Mouse (Mus musculus) heart, adult 8-10 months (tissue): ENCODE results near the gene Ap2a2. TPM values are rescaled to one million over a fixed set of nuclear protein-coding genes. Genes with fewer than 3 reads are reported as not detected.
"Not testable (repeated sequence)": the region's sequence is repeated elsewhere in the genome, so short reads cannot be mapped to it uniquely, and the experiment has no call there.

Experiments used
- DNase-seq: peaks from one replicate; pipeline ENCODE4 v3.0.0; 2022; ENCODE audit warnings: low spot score
- total RNA-seq, 4 experiments: library from RNA; stranded (reverse); gene quantifications; 2 replicates each; pipeline ENCODE4 v1.2.4; 2022

The Ap2a2 gene
- total RNA-seq, 4 experiments from 2014 or later: 55.2 to 65.5 (median 61.3) TPM

DNA sequence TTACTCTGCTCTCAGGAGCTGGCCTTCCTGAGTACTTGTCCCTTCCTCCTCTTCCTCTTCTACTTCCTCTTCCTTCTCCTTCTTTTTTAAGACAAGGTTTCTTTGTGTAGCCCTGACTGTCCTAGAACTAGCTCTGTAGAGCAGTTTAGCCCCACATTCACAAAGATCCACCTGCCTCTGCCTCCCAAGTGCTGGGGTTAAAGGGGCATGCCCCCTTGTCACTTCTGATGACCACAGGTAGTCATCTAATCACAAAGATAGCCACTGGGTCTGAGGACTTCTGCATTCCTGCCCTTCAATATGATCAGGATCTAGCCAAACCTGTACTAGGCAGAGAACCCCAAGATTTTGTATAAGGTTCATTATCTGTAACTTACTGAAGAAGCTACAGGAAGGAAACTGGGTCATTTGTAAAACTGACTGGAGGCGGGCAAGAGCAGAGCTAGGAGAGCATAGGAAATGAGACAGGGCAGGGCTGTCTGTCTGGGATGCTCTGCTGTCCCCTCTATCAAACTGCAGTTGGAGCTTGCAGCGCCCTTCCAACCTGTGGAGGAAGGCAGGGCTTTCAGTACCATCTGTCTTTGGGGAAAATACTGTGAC lies 2.1 kb upstream of the Ap2a2 start:
- DNase-seq: no peak

DNA sequence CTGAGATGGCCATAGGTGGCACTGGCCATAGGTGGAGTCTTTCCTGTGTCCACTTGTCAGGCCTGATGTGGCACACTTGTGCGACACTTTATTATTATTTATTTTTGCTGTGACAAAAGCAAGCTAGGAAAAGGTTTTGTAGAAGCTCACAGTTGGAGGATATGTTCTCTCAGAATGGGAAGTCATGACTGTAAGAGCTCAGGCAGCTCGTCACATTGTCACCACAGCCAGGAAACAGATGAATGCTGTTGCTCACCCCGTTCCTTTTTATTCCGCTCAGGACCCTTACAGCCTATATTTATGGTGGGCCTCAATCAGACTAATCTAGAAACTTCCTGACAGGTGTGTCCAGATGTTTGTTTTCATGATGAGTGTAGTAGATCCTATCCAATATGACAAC lies 1.5 kb upstream of the Ap2a2 start:
- no peak for DNase-seq

DNA sequence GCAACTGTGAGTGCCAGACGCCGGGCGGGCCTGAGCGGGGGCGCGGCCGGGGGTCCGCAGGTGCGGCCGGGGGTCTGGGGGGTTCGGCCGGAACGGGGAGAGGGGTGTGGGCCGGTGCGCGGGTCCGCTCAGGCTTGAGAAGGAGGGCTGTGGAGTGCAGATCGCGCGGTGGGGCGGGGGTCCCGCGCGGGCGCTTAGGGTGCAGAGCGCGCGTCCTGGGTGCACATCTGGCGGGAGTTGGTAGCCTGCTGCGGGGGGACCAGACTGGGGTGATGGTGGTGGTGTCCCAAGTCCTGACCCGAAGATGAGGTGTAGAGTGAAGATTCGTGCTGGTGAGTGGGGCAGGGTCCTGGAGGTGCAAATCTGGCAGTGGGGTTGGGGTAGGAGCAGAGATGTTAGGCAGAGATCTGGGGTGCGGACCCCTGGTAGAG lies 463 bp downstream of the Ap2a2 start:
- no peak for DNase-seq

DNA sequence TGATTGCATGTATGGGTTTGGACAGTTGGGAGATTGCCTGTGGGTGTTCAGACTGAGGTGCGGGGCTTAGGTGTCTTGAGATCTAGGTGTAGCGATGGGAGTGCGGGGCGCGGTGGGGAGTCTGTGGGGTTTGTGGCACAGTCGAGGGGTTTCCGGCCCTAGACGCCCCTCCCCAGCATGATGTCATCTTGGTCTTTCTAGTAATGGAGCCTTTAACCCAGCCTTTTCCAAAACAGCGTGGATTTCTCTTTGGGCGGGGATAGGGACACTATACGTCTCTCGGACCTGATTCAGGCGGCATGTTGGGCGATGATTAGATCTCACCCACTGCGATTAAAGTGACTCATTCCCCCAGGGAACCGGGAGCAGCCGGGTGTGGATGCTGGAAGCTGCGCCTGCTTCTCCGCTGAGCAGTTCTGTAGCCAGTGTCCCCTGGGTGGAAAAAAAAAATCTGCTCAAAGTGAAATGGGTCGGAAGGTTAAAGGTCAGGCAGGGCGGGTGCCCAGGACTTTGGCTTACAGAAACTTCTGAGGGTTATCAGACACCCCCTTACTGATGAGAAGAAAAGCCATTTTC lies 967 bp downstream of the Ap2a2 start:
- DNase-seq: peak; percentile 76

DNA sequence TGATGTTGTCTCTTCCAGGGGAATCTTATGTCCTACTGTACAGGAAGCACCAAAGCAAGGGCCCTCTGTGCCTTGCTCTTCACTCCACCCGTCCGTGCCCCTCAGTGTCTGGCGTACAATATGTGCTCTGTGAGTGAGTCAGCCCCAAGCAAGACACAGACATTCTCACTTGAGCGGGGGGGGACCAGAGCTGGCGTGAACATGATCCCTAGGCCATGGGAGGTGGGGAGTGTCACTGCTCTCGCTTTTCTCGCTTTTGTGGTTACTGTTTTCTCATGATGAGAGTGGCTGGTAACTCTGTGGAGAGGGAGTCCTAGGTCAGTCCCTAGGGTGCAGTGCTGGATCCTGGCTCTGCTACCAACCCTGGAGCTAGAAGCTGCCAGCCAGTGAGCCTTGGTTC lies 2.6 kb downstream of the Ap2a2 start:
- no peak for DNase-seq

DNA sequence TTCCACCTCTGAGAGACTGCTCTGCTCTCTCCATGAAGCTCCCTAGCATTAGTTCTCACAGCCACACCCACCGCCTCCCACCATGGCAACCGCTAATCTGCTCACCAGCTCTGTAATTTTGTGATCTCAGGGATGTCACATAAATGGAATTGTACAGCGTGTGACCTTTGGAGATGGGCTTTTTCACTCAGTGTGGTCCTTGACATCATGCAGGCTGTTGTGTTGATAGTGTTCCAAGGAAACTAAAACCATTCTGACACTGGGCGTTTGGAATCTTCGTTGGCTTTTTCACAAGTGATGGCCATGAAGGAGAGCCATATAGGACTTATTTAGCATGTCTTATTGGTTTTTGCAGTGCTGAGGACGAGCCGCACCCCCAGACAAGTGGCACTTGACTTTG lies 4.6 kb downstream of the Ap2a2 start:
- DNase-seq: no peak

DNA sequence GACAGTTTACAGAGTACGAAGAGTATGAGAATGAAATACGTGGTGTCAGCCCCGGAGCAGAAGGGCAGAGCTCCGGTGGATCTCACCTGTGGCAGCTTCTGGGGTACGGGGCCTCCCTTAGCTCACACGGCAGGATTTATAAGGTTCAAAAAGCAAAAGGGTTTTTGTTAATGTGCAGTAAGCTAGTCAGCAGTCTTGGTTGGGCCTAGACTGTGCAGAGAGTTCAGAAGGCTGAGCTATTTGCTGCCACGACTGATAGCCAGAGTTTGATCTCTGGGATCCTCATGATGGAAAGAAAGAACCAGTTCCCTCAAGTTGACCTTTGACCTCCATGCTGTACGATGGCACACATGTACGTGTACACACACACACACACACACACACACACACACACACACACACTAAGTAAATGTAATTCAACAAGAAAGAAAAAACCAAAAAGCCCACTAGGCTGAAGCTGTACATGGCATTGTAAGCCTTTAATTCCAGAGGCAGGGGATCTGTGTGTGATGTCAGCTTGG lies 7.4 kb downstream of the Ap2a2 start:
- DNase-seq: no peak

DNA sequence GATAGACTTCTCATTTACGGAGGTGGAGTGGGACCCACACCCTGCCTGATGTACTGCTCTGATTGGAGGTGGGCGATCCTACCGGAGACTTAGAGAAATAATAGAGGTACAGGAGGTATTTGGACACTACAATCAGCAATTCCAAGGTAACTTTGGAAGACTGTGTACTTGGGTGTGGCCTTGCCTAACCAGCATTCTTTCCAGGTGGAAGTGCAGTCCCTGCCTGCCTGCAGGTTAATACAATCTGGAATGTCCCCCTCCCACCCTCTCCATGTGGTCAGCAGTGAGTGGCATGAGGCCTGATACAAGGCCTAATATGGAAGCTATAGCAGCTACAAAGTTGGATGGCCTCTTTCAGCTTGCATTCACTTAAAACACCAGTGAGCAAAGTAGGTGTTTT lies 7.9 kb downstream of the Ap2a2 start:
- DNase-seq: no peak

DNA sequence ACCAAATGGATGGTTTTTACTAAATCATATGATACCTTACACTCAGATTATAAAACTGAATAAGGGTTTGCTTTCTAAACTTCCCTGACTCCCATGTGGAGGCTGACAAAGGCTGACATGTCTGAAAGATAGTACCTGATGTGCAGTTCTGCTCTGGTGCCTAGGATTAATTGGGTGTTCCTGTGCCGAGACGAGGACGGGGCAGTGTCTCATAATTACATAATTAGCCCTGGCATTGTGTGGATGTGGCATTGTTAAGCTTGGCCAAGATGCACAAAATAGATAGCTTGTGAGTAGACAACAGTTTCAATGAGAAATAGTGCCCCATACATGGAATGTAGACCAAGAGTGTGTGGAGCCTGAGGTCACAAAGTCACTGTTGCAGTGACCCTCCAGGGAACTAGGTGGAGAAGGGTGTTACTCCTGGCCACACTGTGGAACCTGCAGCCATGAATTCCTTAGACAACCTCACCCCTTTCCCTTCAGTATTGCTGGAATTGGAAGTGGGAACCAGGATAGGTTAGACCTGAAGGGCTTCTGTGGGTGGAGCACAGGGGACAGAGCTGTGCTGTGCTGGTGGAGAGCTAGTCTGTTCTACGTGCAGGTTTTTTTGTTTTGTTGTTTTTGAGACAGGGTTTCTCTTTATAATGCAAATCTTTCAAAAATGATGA lies 8.8 kb downstream of the Ap2a2 start:
- no peak for DNase-seq

DNA sequence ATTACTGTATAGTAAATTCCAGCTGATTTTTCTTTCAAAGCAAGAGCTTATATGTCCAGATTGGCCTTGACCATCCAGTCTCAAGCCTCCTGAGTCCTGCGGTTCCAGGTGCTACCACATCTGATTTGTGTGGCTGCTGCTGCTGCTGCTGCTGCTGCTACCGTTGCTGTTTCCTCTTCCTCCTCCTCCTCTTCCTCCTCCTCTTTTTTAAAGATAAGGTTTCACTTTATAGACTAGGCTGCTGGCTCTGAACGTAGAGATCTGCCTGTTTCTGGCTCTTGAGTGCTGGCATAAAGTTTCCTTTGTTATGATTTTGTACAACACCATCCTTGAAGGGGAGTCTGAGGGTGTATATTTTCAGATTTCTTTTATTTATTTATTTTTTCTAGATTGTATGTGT lies 12.1 kb downstream of the Ap2a2 start:
- DNase-seq: no peak

DNA sequence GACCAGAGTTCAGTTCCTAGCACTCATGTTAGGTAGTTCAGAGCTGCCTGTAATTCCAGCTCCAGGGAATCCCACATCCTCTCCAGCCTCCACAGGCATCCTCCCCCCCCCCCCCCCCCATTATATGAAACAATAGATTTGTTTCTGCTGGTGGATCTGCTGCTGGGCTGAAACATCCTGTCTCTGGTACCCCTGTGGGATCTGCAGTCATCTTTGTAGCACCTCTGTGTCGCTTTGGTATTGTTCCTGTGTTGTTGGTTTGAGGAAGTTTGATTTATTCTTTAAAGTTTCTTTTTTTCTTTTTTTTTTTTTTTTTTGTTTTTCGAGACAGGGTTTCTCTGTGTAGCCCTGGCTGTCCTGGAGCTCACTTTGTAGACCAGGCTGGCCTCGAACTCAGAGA lies 13.5 kb downstream of the Ap2a2 start:
- no peak for DNase-seq

DNA sequence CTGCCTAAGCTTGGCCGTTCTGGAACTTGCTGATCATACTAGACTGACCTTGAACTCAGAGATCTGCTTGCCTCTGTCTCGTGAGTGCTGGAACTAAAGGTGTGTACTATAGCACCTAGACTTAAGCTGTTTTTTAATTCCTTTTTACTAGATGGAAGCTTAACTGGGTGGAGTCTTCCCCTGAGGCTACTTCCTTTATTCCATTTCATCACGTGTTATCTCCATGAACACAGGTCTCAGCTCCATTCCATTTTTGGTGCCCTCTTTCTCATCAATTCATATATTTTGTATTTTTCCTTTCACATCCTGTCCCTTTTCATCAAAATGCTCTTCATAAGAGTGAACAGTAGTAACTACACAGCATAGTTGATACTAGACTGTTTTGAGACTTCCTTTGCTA lies 15.8 kb downstream of the Ap2a2 start:
- no peak for DNase-seq

DNA sequence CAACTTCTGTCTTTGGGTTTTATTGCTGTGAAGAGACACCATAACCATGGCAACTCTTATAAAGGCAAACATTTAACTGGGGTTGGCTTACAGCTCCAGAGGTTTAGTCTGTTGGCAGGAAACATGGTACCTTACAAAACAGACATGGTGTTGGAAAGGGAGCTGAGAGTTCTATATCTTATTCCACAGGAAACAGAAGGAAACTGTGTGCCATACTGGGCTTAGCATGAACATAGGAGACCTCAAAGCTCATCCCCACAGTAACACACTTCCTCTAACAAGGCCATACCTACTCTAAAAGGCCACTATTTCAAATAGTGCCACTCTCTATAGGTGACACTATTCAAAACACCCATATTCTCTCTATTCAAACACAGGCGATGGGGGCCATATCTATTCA lies 16.5 kb downstream of the Ap2a2 start:
- no peak for DNase-seq

DNA sequence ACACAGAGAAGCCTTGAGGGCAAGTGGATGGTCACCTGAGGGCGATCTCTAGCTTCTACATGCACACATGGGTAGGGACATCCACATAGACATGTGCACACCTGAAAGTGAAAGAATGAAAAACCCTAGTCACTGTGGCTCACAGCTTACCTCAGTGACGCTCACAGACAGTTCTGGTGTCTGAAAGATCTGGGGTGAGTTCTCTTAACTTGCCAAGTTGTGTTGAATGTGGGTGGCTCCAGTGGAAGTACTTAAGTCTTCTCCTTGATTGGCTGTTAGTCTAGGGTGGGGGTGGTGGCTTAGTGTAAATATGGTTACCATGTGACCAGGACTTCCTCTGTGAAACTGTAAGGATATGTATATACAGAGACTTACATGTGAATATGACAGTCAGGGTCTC lies 17.0 kb downstream of the Ap2a2 start:
- DNase-seq: no peak

DNA sequence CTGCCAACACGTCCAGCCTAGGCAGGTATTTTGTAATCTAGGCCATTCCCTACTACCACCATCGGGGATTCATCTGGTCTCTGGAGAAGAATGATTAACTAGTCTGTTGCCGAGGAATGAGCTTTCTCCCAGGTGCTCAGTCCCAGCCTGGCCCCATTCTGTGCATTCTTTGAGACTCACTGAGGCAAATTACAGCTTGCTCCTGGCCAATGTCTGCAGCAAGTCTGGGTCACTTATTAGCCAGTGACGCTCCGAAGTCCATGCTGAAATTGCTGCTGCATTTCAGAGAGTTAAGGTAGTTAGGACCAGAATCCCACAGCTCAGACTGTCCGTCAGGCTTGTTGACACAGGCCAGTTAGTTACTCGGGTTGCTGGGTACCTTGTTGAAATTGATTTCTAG lies 19.4 kb downstream of the Ap2a2 start:
- DNase-seq: no peak

DNA sequence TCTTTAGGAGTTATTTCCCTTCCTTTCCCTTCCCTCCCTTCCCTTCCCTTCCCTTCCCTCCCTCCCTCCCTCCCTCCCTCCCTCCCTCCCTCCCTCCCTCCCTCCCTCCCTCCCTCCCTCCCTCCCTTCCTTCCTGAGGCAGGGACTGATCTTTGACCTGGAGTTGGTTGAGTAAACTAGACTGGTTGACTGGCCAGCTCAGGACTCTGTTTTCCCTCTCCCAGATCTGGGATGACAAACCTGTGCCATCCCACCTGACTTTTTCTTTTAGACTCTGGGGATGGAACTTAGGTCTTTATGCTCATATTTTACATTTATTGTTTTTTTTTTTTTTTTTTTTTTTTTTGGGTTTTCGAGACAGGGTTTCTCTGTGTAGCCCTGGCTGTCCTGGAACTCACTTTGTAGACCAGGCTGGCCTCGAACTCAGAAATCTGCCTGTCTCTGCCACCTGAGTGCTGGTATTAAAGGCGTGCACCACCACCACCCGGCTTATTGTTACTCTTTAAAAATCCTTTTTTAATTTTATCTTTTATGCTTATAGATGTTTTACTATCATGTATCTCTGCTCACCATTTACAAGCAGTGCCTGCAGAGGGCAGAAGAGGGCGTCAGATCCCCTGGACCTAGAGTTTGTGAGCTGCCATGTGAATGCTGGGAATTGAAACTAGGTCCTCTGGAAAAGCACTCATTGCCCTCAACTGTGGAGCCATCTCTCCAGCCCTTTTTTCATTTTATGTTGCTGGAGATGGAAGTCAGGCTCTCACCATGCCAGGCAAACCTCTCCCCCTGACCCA lies 22.3 kb downstream of the Ap2a2 start:
- DNase-seq: no peak

DNA sequence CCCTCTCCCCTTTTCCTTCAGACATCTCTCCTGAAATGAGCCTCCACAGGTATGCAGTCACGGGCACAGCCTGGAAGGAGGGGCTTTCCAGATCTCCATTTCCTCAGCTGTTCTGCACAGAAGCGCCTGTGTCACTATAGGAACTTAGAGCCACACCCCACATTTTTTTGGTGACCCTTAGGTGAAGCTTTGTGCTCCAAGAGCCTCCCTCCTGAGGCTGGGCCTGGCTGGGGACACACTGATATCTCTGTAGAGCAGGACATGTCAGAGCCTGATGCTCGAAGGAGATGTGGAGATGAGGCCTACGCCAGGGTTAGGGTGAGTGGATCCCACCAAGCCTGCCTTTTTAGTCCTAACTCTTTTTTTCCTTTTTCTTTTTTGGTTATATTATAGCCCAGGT lies 23.3 kb downstream of the Ap2a2 start:
- DNase-seq: no peak

DNA sequence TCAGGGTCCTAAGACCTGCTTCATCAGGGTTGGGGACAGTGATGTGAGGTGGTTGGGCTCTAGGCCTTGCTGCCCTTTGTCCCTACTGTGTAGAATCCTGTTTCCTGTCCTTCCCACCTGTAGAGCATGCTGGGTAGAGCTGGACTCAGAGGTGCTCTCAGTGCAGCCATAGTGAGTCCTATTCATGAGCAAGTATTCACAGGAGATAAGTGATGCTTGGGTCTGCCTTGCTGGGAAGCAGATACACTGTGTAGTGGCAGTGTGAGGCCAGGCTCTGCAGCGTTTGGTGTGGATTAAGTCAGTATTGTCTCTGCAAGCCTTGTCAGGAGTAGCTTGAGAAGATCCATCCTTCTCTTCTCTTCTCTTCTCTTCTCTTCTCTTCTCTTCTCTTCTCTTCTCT lies 23.9 kb downstream of the Ap2a2 start:
- DNase-seq: no peak

DNA sequence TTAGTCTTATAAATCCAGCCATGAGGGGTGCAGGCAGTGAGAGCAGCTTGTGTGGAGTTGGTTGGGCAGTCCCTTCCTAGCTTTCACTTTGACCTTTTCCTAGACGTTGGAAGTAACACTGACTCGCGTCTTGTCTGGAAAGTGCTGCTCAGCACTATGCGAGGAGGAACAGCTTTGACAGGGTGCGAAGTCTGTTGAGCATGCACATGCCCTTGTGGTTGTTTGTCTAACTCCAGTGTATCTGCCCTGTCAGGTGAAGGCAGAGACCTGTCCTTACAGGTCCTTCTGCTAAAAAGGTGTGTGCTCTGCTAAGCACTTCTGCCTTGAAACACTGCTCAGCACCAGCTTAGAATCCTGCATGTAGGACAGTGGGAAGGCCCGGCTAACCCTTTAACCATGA lies 26.9 kb downstream of the Ap2a2 start:
- DNase-seq: no peak

DNA sequence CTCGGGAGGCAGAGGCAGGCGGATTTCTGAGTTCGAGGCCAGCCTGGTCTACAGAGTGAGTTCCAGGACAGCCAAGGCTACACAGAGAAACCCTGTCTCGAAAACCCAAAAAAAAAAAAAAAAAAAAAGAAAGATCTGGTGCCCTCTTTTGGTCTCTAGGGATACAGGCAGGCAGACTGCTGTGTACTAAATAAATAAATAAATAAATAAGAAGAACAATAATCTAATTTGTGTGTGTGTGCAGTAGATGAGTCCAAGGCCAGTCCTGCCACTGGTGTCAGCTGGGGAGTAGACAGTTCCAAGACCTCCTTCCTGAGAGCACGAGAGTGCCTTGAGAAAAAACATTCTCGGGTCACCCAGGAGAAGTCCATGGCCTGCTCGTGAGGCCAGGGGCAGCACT lies 28.3 kb downstream of the Ap2a2 start:
- DNase-seq: not testable (repeated sequence)

DNA sequence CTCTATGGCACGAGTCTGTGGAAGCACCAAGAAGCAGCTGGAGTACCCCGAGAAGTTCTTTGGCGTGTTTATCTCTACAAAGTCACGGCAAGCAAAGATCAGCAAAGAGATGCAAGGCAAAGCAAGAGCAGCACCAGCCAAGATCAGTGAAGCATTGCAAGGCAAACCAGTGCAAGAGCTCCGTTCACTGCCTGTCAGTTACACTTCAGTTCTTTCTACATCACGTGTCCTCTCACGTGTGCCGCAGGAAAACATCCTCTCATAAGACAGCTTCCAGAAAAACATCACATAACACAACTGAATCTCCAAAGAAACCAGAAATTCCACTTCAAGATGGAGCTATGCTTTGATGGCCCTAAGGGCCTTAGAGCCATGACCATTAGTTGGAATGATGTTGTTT lies 29.0 kb downstream of the Ap2a2 start:
- DNase-seq: no peak

DNA sequence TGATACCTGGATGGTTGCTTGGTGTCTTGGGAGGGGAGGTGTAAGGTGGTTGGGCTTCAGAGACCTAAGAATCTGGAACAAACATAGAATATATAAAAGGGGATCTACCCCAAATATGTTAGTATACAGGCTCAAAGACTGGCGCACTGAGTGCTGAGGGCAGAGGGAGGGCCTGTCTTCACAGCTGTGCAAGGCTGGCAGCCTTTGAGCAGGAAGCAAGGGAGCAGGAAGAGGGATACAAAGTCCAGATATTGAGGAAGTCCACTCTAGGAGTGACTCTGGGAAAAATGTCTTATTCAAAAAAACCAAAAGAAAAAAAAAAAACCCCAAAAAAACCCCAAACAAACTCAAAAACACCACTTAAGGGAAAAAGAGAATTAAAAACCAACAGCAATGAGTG lies 30.1 kb downstream of the Ap2a2 start:
- no peak for DNase-seq

DNA sequence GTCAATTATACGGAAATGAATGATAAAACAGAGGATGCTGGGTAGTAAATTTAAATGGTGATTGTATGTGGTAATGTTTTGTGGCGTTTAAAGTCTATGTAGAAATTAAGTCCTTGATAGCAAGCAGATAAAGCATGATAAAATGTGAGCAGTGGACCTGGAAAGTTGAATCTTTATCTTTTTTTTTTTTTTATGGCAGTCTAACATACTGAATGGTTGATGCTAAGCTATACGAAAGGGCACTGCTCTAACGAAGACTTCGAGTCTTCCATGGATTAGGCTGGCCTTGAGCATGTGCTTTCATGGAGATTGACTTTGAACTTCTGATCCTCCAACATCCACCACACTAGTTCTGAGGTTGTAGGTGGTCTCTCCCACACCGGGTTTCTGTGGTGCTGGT lies 31.1 kb downstream of the Ap2a2 start:
- no peak for DNase-seq
